Mouse (Mus musculus) heart, adult 2 months (tissue): ENCODE measurements around the gene Kank2.
A peak's percentile ranks its signal among the peaks of the same experiment; 100 is the strongest.

ENCODE experiments used
- CTCF ChIP-seq: fragments of 200-600 bp; IDR thresholded peaks from 2 replicates; pipeline ENCODE4 v1.8.1; 2022; ENCODE audit warnings: antibody characterized with exemption, mild to moderate bottlenecking, moderate library complexity
- EP300 ChIP-seq: fragments of 200-500 bp; IDR thresholded peaks from 2 replicates; pipeline ENCODE4 v1.6.1; 2011; ENCODE audit warnings: low read depth, low read length, control low read depth; ENCODE audit not compliant: insufficient read depth
- POLR2A ChIP-seq: fragments of 200-500 bp; IDR thresholded peaks from 2 replicates; pipeline ENCODE4 v1.6.1; 2011; ENCODE audit warnings: mild to moderate bottlenecking, low read depth, low read length, control low read depth; ENCODE audit not compliant: insufficient read depth

GRCm38 (mm10) chr9:21798345-21799009 lies at the start of gene Kank2:
- TF ChIP-seq CTCF (no peak), EP300 (peak; percentile 57; the same call in 1 of the 2 replicates), POLR2A (peak; percentile 91)
